Mouse (Mus musculus): ENCODE data around the gene Tgm4. TPM values are rescaled to one million over a fixed set of nuclear protein-coding genes. Genes with fewer than 3 reads are reported as not detected.

Gene Tgm4
- polyA plus RNA-seq, 1 experiment, result 0.22 TPM

DNA sequence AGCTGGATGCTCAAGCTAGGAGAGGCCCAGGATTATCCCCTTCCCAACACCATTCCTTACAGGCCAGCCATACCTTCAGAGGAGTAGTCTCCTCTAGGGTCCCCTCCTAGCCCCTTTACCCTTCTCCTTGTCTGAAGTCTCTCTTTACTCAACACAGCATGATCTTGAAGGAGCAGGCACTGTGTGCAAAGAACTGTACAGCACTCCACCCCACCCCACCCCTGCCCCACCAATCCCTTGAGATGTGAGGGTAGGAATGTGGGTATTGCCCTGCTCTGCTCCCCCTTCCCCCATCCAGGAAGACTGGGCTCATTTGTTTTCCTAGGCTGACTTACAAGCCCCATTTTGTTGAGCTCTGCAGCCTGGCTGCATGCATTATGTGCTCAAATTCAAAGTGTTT, 69.8 kb downstream of the Tgm4 start:
- no peak for DNase-seq (ENCODE audit: low spot score)

DNA sequence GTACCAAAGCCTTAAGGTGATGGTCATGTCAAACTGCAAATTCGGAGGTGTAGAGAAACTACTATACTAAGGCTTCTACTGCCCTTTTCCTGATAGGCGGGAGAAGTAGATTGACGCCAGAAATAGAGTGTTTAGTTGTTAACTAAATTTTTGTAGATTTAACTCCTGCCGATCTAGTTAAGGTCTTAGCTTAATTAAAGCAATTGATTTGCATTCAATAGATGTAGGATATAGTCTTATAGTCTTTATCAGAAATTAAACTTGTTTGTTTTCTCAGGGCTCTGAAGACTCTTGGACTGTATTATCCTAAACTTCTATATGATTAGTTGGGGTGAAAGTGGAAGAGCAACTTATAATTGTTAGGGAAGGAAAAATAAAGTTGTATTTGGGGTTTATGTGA, 72.7 kb downstream of the Tgm4 start:
- no peak for DNase-seq (ENCODE audit: low spot score)

DNA sequence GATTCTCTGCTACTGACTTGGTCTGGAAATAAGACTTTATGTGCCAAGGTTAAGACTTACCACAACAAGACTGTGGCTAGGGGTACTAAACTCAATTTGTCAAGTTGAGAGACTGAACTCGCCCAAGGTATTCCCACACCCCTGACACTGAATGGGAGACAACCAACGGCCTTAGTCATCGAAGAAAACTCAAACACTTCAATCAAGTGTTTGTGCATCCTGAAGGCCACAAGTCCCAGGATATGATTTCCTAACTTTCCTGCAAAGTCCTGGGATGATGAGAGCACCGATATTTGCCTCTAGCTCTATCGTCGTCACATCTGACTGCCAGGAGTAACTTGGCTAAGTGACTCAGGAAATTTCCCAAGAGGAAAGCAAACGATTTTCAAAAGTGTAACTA, 74.7 kb downstream of the Tgm4 start:
- DNase-seq (ENCODE audit: low spot score), result no peak

DNA sequence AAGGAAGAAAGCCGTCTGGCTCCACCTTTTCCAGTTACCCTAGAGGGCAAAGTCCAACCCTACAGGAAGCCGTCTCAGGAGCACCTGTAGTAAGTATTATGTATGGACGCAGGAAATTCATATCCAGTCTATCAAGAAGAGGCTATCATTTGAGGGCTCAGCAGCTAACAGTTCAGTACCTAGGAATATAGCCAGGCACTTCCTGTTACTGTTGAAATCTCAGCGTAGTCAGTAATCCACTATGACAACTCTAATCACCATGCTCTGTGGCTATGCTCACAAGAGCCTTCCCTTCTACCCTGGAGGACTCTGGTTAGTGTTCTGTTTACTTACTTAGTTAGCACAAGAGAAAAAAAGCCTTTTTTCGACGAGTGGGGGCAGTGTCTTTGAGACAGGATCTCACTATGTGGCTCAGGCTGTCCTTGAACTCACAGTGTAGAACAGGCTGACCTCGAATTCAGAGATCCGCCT, 77.3 kb downstream of the Tgm4 start:
- DNase-seq (ENCODE audit: low spot score), result no peak

DNA sequence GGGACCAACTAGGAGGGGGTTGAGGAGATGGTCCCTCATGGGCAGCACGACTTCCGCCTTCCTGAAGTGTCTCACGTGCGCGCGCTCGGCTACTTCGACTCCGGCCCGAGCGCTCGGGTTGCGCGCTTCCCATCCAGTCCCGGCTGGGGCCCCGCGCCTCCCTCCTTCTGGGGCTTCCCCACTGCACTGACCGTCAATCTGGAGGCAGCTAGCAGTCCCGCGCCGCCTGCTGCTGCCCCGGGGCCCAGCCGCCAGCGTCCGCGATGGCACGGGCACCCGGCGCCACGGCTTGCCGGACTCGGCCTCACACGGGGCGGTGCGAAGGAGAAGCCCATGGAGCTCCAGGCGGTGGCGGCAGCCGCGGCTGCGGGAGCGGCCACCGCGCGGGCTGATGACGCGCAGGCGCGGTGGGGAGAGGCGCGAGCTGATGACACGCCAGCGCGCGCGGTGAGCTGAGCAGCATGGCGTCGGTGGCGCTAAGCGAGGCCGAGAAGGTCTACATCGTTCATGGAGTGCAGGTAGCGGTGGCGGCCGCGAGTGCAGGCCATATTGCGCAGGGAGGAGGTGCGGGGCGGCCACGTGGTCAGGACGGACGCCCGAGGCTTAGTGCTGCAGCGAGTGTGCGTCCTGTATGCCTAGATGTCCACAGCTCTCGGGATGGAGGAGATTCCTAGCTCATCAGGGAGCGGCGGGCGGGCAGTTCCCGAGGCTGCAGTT, 78.4 kb downstream of the Tgm4 start, which contains the start of the genes Zdhhc3 and Exosc7:
Gene Zdhhc3 (minus strand): TSS at position 401 of the 717 bp plus-strand sequence.
Gene Exosc7 (plus strand): TSS at position 411 of the 717 bp plus-strand sequence.
- peak; percentile 85 for DNase-seq (ENCODE audit: low spot score)

DNA sequence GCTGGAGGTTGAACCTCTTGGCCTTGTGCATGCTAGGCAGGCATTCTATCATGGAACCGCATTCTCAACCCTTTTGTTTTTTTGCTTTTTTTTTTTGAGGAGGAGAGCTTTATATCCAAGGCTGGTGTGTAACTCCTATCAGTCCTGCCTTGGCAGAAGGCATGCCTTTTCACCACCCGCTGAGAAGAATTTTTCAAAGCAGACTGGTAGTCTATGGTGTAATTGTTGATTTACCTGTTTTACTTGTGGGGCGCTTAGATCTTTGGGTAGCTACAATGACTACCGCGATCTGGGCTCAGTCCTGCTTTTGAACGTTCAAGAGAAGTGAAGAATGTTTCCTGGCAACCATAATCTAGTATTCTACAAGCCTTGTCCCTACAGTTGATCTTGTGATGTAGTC, 79.4 kb downstream of the Tgm4 start:
- no peak for DNase-seq (ENCODE audit: low spot score)

DNA sequence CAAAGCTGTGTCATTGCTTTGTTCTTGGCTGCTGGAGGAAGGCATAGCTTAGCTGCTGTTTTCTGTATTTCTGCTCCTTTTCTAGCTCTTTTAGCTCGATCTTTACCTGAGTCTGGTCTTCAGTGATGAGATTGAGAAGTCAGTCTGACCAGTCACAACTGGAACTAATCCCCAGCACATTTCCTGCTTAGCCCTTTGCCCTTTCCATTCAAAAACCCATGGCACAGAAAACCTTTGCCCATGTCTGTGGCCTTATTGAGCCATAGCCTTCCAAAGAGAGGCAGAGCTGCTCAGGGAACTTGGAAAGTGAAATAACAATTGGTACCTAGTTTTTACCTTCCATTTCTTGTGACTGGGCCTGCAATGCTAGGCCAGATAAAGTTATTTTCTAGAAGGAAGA, 81.0 kb downstream of the Tgm4 start:
- DNase-seq (ENCODE audit: low spot score), result no peak

Other genes with a start within 250 kb of the Tgm4 start
- gene Tcaim, start 229.2 kb upstream of the Tgm4 start, polyA plus RNA-seq (2012; rRNA removed), result 6.6 and 7.1 TPM in 2 replicates
- gene Gm35549, start 190.7 kb upstream of the Tgm4 start, polyA plus RNA-seq (2012; rRNA removed), result not detected in 2 replicates
- gene Zfp445, start 168.7 kb upstream of the Tgm4 start, polyA plus RNA-seq (2012; rRNA removed), result 66.7 and 67.3 TPM in 2 replicates
- 7.7 and 9.5 TPM in 2 replicates for gene Zkscan7, start 149.0 kb upstream of the Tgm4 start, polyA plus RNA-seq (2012; rRNA removed)
- 6.3 and 7.1 TPM in 2 replicates for gene Zfp105, start 111.7 kb upstream of the Tgm4 start, polyA plus RNA-seq (2012; rRNA removed)
- 18.8 and 19.4 TPM in 2 replicates for gene 1110059G10Rik, start 83.7 kb upstream of the Tgm4 start, polyA plus RNA-seq (2012; rRNA removed)
- 0.92 and 1.0 TPM in 2 replicates for gene Kif15, start 83.7 kb upstream of the Tgm4 start, polyA plus RNA-seq (2012; rRNA removed)
- gene Tmem42, start 13.4 kb upstream of the Tgm4 start, polyA plus RNA-seq (2012; rRNA removed), result 17.1 and 19.5 TPM in 2 replicates
- 55.8 and 62.5 TPM in 2 replicates for gene Zdhhc3, start 78.5 kb downstream of the Tgm4 start, polyA plus RNA-seq (2012; rRNA removed)
- gene Exosc7, start 78.5 kb downstream of the Tgm4 start, polyA plus RNA-seq (2012; rRNA removed), result 72.3 and 101 TPM in 2 replicates
- gene Clec3b, start 116.2 kb downstream of the Tgm4 start, polyA plus RNA-seq (2012; rRNA removed), result 707 and 739 TPM in 2 replicates
- gene Cdcp1, start 181.3 kb downstream of the Tgm4 start, polyA plus RNA-seq (2012; rRNA removed), result 23.1 and 25.1 TPM in 2 replicates
- 20.7 and 22.7 TPM in 2 replicates for gene Tmem158, start 226.0 kb downstream of the Tgm4 start, polyA plus RNA-seq (2012; rRNA removed)